Mouse (Mus musculus): ENCODE results near the gene Odf3. TPM values are rescaled to one million over a fixed set of nuclear protein-coding genes. Genes with fewer than 3 reads are reported as not detected.

Odf3 gene
- total and polyA plus RNA-seq, 2 experiments from 2014 or later = 0.42 to 0.43 TPM

DNA sequence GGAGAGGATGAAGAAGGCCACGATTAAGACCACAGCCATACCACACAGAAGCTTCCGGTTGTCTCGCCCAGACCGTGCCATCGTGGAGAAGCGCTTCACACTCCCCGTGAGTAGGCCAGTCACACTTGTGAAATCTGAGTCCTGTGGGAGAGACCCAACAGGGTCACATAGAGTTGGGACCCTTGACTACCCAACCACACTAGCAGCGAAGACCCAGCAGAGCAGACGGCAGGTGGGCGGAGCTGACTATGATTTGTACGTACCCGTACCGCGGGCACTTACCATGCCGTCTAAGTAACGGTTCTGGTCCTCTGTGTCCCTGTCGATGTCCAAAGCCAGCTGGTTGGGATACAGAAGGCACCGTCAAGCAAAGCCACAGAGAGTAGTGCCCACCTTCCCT lies 6.9 kb downstream of the Odf3 start:
- TF ChIP-seq CTCF (IDR thresholded peaks at IDR 0.05; ENCODE audit: low read depth) = no peak
- no peaks in the 10 kb centered on the region for H3K27me3 ChIP-seq (ENCODE audit: insufficient read depth, low read length)
- no peak overlapping the region for H3K4me2 ChIP-seq (ENCODE audit: low read depth, low read length)
- H3K9me3 ChIP-seq (ENCODE audit: low read length) = no peaks in the 10 kb centered on the region
- ATAC-seq (no peak), DNase-seq (ENCODE audit: low spot score) (no peak)
- peaks cover 36% of the 10 kb centered on the region; the same call in 1 of the 2 replicates for H3K36me3 ChIP-seq (ENCODE audit: insufficient read depth, low read length)
- WGBS = 93% methylated on average over 18 of the region's 18 CpGs
- H3K4me1 ChIP-seq (ENCODE audit: insufficient read depth, low read length) = peaks cover 23% of the 10 kb centered on the region
- no peak overlapping the region for H3K9ac ChIP-seq (replicated peaks; ENCODE audit: low read length)
- H3K4me3 ChIP-seq (ENCODE audit: low read length) = no peak overlapping the region
- no peak overlapping the region for H3K27ac ChIP-seq

DNA sequence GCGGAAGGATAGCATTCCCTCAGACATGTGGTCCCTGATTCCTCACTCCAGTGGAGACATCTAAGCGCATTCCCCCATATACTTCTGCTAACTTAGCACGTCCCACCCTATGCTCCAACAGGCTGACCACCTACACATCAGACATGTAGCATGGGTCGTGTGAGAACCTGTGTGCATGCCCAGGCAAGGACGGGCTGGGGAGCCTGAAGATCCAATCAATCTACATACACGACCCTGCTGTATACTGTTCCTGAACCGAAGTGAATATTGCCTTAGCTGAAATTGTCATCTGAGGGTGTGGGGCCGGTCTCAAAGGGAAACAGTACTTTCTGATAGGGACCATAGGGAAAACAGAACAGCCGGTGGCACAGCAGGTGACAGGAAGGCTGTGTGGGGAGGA lies 7.6 kb downstream of the Odf3 start:
- Histone ChIP-seq H3K4me2 (ENCODE audit: low read depth, low read length) (peak overlapping the region; percentile 97), H3K4me3 (ENCODE audit: low read length) (peak overlapping the region; percentile 88), H3K36me3 (ENCODE audit: insufficient read depth, low read length) (peaks cover 40% of the 10 kb centered on the region; the same call in 1 of the 2 replicates), H3K4me1 (ENCODE audit: insufficient read depth, low read length) (peaks cover 23% of the 10 kb centered on the region), H3K27me3 (ENCODE audit: insufficient read depth, low read length) (no peaks in the 10 kb centered on the region), H3K9ac (replicated peaks; ENCODE audit: low read length) (peak overlapping the region; percentile 80), H3K27ac (no peak overlapping the region), H3K9me3 (ENCODE audit: low read length) (no peaks in the 10 kb centered on the region)
- no peak for TF ChIP-seq CTCF (IDR thresholded peaks at IDR 0.05; ENCODE audit: low read depth)
- whole genome bisulfite sequencing = 78% methylated on average over 9 of the region's 9 CpGs
- DNase-seq (ENCODE audit: low spot score) (no peak), ATAC-seq (no peak)

DNA sequence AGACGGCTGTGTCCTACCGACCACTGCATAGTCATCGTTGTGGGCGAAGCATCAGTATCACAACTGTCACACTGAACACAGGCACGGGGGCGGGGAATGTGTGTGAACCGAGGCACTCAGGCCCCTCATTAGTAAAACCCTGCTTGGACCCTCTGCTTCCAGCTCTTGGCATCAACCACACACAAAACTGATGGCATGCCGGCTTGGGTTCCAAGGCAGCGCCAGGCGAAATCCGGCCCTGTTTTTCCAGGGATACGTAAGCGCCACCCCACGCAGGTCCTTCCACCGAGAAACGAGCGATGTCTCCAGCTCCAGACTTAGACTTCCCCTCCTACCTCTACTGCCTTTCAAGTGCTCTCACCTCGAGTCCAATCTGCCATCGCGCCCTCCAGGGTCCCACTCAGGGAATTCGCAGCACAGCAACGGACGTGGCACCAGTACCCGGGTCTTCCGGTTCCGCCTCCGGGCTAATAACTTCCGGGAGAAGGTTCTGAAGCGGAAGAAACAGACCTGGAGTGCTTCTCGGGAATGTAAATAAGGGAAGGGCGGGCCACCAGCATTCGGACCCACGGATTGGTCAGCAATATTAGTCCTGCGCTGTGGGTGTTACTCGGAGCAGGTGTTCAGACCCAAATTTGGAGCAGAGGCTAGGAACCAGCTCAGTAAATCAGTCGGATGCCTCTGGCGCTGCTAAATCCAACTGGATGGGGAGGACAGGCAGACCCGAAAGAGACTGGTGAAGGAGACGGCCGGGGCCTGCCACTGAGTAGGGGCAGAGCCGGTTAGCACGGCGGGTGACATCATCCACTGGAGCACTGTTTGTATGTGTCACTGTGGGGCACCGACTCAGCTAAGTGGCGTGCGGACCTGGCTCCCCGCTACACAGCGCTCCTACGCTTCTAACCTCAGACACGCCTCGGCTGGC lies 8.5 kb downstream of the Odf3 start, which contains the start of gene Gm45785:
TSS of gene Gm45785 (minus strand) at position 472 of the 925 bp plus-strand sequence.
- Histone ChIP-seq H3K27me3 (ENCODE audit: insufficient read depth, low read length) (no peaks in the 10 kb centered on the region), H3K9ac (replicated peaks; ENCODE audit: low read length) (peak within 1 kb of the TSS; percentile 80), H3K4me2 (ENCODE audit: low read depth, low read length) (peak within 1 kb of the TSS; percentile 97), H3K4me3 (ENCODE audit: low read length) (peak within 1 kb of the TSS; percentile 88), H3K27ac (peak within 1 kb of the TSS; percentile 96), H3K36me3 (ENCODE audit: insufficient read depth, low read length) (peaks cover 49% of the 10 kb centered on the region; the same call in 1 of the 2 replicates), H3K9me3 (ENCODE audit: low read length) (no peaks in the 10 kb centered on the region), H3K4me1 (ENCODE audit: insufficient read depth, low read length) (peaks cover 23% of the 10 kb centered on the region)
- peak; percentile 40; the same call in 1 of the 2 replicates for TF ChIP-seq CTCF (IDR thresholded peaks at IDR 0.05; ENCODE audit: low read depth)
- WGBS = 1% methylated on average over 51 of the region's 51 CpGs
- ATAC-seq (peak; percentile 83), DNase-seq (ENCODE audit: low spot score) (peak; percentile 94)

DNA sequence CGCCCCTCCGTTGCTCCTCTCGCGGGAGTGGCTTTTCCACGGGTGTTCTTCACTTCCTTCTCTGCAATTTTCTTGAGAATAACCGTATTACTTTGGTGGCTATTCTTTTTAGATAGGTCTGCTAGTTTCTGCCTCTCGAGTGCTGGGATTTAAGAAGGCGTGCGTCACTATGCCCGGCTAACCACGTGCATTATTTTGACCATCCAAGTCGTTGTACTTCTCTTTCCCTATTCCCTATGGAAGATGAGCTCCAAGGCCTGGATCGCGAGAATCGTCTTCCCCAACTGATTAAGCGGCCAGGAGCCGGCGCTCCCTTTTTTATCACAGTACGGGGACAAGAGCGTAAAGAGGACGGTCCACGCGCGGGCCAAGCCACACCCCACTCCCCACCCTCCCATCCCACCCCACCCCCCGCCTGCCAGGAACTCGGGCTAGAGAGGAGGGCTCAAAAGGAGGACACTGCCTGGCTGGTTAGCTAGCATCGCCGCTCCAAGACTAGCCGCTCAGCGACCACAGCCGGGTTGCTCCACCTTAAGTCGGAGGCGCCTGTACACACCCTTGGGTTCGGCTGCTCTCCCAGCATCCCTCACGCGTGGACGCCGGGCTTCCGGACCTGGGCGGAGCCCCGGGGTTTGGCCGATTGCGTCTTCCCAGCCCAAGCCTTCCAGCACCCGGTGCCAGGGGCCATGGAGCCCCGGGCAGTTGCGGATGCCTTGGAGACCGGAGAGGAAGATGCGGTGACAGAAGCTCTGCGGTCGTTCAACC lies 9.4 kb downstream of the Odf3 start, which contains the start of gene Ric8a:
TSS of gene Ric8a (plus strand) at position 173 of the 765 bp plus-strand sequence.
- peak within 1 kb of the TSS; percentile 80 for H3K9ac ChIP-seq (replicated peaks; ENCODE audit: low read length)
- H3K4me2 ChIP-seq (ENCODE audit: low read depth, low read length) = peak within 1 kb of the TSS; percentile 97
- TF ChIP-seq CTCF (IDR thresholded peaks at IDR 0.05; ENCODE audit: low read depth) = no peak
- H3K27me3 ChIP-seq (ENCODE audit: insufficient read depth, low read length) = no peaks in the 10 kb centered on the region
- H3K9me3 ChIP-seq (ENCODE audit: low read length) = no peaks in the 10 kb centered on the region
- peak within 1 kb of the TSS; percentile 88 for H3K4me3 ChIP-seq (ENCODE audit: low read length)
- DNase-seq (ENCODE audit: low spot score) (peak; percentile 86), ATAC-seq (peak; percentile 79)
- peak within 1 kb of the TSS; percentile 96 for H3K27ac ChIP-seq
- H3K36me3 ChIP-seq (ENCODE audit: insufficient read depth, low read length) = peaks cover 52% of the 10 kb centered on the region
- under 1% methylated on average over 50 of the region's 50 CpGs for WGBS
- H3K4me1 ChIP-seq (ENCODE audit: insufficient read depth, low read length) = peaks cover 23% of the 10 kb centered on the region

DNA sequence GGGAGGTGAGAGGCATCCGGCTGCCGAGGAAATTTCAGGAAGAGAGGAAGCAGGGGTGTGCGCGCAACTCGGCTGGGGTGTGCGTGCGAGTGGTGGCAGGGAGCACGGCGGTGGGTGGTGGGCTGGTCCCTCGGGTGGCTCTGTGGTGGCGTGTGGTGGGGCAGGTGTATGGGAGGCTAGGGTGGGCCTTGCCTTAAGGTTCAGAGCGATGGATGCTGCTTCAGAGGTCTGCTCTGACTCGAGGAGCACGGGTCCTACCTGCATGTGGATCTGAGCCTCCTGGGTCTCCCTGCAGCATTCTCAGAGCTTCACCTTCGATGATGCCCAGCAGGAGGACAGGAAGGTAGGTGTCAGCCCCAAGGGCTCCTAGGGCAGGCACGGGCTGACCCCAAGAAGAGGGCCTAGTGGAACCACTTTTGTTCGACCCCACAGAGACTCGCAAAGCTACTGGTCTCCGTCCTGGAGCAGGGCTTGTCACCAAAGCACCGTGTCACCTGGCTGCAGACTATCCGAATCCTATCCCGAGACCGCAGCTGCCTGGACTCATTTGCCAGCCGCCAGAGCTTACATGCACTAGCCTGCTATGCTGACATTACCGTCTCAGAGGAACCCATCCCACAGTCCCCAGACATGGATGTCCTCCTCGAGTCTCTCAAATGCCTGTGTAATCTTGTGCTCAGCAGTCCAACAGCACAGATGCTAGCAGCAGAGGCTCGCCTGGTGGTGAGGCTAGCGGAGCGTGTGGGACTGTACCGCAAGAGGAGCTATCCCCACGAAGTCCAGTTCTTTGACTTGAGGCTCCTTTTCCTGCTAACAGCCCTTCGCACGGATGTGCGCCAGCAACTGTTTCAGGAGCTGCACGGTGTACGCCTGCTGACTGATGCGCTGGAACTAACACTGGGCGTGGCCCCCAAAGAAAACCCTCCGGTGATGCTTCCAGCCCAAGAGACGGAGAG lies 10.2 kb downstream of the Odf3 start, which contains the start of gene Bet1l:
TSS of gene Bet1l (minus strand) at position 28 of the 956 bp plus-strand sequence.
- no peaks in the 10 kb centered on the region for H3K27me3 ChIP-seq (ENCODE audit: insufficient read depth, low read length)
- H3K27ac ChIP-seq = peak within 1 kb of the TSS; percentile 96
- TF ChIP-seq CTCF (IDR thresholded peaks at IDR 0.05; ENCODE audit: low read depth) = no peak
- DNase-seq (ENCODE audit: low spot score) = peak; percentile 16
- H3K4me1 ChIP-seq (ENCODE audit: insufficient read depth, low read length) = peaks cover 23% of the 10 kb centered on the region
- H3K9ac ChIP-seq (replicated peaks; ENCODE audit: low read length) = peak within 1 kb of the TSS; percentile 80
- peak within 1 kb of the TSS; percentile 88 for H3K4me3 ChIP-seq (ENCODE audit: low read length)
- peak within 1 kb of the TSS; percentile 97 for H3K4me2 ChIP-seq (ENCODE audit: low read depth, low read length)
- H3K36me3 ChIP-seq (ENCODE audit: insufficient read depth, low read length) = peaks cover 52% of the 10 kb centered on the region
- 31% methylated on average over 40 of the region's 40 CpGs for WGBS
- no peaks in the 10 kb centered on the region for H3K9me3 ChIP-seq (ENCODE audit: low read length)
- peak; percentile 41 for ATAC-seq

Data from hindbrain, postnatal 0 days (tissue).